Mouse (Mus musculus): ENCODE measurements around the gene Arhgef3.

Arhgef3 gene

DNA sequence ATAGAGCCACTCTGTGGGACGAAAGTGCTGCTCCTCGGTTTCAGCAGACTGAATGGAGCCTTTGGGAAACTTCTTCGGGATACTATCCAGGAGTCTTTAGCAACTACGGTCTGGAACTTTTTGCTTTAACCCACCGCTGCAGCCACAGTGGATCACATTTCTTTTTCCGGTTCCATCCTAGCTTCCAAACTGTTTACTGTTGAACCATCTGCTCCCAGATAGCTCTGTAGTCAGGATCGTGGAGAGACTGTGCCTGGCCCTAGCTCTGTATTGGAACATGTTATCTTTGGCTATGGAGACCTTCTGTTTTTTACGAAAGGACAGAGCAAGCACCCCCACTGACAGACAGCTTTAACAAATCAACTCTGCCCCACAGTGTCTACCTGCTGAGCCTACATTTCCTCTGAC lies 257.0 kb downstream of the Arhgef3 start:
- DNase-seq (ENCODE audit: low read depth, low spot score): peak; percentile 91

DNA sequence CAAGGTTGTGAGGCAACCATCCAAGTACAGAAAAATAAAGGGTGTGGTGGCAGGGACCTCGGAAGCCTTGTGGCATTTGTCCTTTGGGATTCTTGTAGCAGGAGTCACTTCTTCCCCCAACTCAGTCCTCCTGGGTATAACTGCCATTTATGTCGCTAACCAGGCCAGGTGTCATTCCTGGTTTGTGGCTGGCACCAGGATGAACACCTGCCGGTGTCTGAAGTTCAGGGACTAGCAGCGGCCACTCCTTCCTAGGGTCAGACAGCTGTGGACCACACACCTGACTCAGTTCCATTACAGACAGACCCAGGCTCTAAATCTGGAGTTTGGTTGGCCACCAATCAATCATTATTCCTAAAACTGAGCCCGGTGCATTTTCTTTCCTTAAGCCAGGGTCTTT lies 258.8 kb downstream of the Arhgef3 start:
- DNase-seq (ENCODE audit: low read depth, low spot score): no peak

DNA sequence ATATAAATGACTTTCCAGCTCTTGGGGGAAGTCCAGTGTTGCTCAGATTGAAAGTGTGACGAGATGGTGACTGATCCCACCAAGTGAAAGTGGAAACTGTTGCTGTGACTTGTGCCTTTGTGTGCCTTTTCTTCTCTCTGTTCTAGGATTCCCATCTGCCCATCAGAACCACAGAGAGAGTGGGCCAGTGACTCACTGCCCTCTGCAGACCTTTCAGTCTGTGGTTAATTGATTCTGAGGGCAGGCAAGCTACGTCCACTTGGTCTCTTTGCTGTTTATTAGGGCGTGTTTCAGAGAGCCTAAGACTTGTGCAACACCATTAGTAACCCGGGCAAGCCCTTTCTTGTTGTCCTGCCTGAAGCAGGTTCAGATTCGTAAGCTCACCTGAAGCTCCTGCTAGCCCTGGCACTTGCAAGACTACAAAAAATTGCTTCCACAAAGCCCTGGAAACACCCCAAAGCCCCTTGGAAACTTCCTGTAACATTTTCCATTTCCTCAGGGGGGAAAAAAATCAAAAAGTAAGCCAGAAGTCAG lies 261.5 kb downstream of the Arhgef3 start:
- no peak for DNase-seq (ENCODE audit: low read depth, low spot score)

DNA sequence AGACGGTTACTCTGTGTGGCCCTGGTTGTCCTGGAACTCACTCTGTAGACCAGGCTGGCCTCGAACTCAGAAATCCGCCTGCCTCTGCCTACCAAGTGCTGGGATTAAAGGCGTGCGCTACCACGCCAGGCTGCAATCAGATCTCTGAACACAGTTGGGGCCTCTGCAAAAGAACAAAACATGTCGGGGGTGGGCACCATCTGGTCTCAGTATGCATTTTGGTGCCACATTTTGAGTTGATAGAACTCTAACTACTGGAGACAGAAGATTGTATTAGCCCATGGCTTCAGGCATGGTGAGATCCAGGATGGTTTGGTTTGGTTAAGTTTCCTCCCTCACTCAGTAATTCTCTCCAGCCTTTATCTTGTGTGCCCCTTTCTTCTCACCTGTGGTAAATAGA lies 264.0 kb downstream of the Arhgef3 start:
- DNase-seq (ENCODE audit: low read depth, low spot score): no peak

DNA sequence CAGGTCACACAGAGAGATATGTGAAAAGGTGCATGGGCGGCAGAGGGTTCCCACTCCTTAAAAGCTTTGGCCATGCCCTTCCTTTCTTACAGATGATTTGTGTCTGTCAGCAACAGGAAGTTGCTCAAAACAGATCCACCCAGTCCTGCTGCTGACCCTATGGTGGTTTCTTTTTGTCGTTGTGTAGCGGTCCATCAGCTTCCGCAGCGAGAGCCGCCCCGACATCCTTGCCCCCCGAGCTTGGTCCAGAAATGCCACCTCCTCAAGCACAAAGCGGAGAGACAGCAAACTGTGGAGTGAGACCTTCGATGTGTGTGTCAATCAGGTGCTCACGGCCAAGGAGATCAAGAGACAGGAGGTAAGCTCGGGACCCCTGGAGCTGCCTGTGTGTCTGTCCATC lies 264.7 kb downstream of the Arhgef3 start:
- DNase-seq (ENCODE audit: low read depth, low spot score): no peak

DNA sequence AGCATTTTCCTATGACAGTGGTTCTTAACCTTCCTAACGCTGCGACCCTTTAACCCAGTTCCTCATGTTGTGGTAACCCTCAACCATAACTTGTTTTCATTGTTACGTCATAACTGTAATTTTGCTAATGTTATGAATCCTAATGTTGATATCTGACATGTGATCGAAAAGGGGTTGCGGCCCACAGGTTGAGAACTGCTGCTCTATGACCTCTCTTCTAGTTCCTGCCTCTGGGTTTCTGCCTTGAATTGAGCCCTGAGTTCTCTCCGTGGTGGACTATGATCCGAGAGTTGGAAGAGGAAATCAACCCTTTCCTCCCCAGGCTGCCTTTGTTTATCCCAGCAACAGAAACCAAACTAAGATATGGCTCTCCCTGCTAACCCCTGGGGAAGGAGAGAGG lies 266.8 kb downstream of the Arhgef3 start:
- DNase-seq (ENCODE audit: low read depth, low spot score): no peak

DNA sequence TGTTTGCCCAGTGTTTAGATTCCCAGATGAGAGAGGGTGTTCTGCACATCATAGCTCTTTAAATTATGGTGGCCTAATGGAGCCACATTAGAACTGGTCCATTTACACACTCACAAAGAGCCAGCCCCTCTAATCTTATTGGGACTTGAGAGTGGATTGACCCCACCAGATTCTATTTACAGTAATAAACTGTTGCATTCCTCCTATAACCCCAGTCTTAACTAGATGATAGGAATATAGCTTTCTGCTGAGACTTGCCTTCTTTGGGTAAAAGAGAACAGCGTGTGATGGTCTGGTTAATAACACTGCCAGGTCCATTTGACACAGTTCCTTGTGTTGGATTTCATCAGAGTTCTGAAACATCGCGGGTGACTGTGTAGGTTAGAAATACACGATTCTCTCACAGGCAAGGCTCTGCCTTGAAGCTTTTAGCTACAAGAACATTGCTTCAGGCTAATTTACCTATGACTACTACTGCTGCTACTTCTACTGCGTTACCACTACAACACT lies 268.7 kb downstream of the Arhgef3 start:
- no peak for DNase-seq (ENCODE audit: low read depth, low spot score)

DNA sequence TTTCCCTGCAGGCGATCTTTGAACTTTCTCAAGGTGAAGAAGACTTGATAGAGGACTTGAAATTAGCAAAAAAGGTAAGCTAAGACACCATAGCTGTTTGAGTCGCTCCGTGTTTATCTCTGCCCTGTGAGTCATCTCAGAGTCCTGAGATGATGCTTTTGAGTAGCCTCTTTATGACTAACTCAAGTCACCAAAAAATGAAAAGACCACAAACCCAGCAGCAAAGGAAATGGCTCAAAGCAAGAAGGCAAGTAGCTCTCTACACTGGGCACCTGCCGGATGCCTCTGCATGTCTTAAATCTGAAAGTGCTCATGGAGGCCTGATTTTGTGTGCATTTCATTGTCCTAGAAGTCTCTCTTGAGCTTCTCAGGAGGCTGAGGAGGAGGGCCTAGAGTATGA lies 269.4 kb downstream of the Arhgef3 start:
- no peak for DNase-seq (ENCODE audit: low read depth, low spot score)

DNA sequence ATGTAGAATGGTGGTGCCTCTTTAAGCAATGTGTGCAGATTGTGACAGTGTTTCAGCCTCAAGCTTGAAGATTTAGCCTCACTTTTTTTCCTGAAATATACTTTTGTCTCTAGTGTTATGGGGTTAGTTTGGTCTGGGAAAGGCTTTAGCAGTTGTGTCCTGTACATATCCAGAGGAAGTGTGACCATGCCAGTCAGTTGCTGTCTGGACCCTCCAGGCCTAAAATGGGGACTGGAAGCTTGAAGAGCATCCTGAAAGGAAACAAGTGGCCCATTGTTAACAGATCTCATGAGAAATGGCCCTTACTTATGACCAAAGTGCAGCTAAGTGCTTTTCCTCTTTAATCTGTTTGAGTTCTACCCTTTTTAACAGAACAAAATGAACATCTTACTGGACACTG lies 273.9 kb downstream of the Arhgef3 start:
- DNase-seq (ENCODE audit: low read depth, low spot score): no peak

DNA sequence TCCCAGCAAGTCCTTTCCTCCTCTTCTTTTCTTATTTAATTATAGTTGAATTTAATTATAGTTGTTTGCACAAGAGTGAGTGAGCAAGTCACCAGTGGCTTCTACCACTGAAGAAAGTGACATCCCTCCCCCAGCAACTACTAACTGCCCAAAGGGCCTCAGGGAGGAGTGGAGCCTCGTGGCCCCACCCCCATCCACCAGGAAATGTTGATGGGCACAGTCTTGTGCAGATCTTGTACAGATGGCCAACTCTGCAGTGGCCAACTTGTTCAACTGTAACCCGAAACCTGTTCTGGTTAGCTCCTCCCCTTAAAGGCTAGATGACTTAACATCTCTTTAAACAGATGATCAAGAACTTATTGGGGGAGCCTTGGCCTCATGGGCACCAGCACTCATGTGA lies 275.0 kb downstream of the Arhgef3 start:
- no peak for DNase-seq (ENCODE audit: low read depth, low spot score)

DNA sequence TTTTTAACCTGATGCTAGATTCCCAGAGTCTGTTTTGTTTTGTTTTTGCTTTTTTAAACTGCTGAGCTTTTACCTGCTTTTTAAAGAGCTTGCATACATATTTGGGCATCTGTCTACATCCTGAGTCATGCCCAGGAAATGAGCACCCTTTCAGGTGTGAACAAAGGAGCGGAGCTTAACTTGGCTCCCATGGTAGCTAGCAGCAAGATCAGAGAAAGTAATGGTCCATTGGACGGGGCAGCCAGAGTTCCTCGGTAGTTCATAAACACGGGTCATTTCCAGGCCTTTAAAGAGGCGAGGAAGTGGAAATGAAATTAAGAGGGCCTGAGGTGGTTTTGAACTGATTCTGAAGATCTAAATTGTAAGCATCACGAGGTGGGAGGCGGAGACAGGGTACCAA lies 276.0 kb downstream of the Arhgef3 start:
- no peak for DNase-seq (ENCODE audit: low read depth, low spot score)

DNA sequence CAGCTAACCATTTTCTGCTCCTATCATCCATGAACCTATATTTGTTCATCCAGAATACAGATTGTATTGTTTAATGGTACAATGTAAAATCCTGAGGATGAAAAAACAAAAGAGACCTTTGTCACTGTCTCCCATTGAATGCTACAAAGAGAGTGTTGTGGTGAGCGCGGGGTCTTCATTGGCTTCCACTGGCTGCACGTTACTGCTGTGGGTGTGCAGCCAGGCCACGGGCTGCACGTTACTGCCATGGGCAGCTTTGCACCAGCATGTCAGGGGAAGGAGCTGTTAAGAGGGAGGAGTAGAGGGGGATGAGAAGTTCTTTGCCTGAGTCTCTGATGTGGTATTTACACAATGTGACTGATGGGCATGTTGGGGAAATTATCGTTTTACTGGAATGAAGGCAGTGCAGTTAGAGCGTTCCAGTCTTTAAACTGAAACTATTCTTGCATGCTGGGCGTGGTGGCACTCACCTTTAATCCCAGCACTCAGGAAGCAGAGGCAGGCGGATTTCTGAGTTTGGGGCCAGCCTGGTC lies 277.1 kb downstream of the Arhgef3 start:
- DNase-seq (ENCODE audit: low read depth, low spot score): peak; percentile 68

DNA sequence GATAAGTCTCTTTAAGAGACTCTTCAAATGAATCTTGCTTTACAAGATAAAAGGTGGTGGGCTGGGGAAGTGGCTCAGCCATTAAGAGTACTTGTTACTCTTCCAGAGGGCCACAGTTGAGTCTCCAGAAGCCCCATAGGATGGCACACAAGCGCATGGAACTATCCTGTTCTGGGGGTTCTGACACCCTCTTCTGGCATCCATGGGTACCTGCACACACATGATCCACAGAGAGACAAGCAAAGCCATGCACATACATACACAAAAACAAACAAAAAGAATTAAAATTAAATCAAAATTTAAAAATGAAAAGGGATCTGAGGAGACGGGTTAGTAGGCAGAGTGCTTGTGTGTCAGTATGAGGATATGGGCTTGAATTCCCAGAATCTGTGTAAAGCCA lies 278.0 kb downstream of the Arhgef3 start:
- DNase-seq (ENCODE audit: low read depth, low spot score): peak; percentile 35

DNA sequence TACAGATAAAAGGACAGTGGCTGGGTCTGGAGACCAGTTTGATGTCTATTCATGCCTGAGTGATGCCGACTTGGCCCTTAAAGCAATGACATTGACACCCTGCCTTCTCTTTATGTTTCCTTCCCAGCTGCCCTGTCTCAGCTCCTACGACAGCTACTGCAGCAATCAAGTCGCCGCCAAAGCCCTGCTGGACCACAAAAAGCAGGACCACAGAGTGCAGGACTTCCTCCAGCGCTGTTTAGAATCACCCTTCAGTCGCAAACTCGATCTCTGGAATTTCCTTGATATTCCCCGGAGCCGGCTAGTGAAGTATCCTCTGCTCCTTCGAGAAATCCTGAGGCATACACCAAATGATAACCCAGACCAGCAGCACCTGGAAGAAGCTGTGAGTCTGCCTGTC lies 279.1 kb downstream of the Arhgef3 start:
- no peak for DNase-seq (ENCODE audit: low read depth, low spot score)

DNA sequence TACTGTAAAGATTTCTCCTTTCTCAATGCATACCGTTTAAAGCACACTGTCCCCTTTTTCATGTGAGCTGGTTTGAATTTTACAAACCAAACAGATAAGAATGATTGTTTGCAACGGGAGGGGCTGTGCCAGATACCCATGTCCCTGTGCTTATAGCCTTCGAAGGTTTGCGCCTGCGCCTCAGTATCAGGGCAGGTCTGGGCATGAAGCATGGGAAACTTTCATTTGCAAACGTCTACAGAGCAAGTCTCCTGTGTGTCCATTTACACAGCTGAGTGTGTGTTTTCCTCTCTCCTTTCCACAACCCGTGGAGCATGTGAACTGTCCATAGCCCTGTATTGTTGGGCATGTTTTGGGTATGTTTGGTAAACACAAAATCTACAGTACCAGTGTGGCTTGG lies 281.7 kb downstream of the Arhgef3 start:
- DNase-seq (ENCODE audit: low read depth, low spot score): no peak

DNA sequence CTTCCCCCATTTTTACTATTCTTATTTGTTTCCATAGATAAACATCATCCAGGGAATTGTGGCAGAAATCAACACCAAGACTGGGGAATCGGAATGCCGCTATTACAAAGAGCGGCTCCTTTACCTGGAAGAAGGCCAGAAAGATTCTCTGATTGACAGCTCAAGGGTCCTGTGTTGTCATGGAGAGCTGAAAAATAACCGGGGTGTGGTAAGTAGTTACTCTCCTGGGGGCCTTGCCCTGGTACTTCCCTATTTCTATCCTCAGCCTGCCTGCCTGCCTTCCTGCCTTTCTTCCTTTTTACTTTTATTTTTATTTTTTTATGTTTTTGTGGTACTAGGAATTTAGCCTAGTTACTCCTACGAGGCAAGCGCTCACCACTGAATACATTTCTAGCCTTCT lies 282.8 kb downstream of the Arhgef3 start:
- DNase-seq (ENCODE audit: low read depth, low spot score): no peak

DNA sequence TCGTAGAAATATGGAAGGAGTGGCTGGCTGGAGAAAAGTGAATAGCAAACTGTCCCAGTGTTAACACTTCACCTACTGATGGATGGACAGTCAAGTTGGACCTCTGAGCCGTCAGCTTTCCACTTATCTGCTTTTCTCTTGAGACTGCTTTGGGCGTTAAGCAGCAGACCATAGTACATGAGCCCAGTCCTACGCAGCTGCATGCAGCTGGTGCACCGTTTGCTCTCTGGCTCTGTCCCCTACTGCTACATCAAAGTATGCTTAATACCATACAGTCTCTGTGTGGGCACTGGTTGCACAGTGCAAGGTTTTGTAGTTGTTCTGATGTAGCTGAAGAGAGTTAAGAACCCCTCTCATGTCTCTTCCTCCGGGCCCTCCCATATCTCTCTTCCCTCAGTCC lies 285.8 kb downstream of the Arhgef3 start:
- DNase-seq (ENCODE audit: low read depth, low spot score): no peak

DNA sequence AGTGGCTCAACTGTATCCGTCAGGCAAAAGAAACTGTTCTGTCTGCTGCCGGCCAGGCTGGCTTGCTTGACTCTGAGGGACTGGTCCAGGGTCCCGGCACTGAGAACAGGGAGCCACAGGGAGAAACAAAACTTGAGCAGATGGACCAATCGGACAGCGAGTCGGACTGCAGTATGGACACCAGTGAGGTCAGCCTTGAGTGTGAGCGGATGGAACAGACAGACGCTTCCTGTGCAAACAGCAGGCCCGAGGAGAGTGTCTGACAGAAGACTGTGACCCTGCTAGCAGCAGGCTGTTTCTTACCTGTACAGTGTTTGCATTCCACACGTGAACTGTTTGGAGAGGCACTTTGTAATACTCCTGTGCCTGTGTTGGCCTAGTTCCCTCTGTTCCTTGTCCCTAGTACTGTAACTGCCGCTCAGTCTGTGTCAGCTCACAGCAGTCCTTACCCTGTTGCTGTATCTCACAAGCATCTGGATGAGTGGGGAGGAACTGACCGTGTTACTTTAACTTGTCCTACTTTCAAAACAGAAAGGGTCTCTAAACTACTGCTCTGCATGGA lies 287.1 kb downstream of the Arhgef3 start:
- no peak for DNase-seq (ENCODE audit: low read depth, low spot score)

DNA sequence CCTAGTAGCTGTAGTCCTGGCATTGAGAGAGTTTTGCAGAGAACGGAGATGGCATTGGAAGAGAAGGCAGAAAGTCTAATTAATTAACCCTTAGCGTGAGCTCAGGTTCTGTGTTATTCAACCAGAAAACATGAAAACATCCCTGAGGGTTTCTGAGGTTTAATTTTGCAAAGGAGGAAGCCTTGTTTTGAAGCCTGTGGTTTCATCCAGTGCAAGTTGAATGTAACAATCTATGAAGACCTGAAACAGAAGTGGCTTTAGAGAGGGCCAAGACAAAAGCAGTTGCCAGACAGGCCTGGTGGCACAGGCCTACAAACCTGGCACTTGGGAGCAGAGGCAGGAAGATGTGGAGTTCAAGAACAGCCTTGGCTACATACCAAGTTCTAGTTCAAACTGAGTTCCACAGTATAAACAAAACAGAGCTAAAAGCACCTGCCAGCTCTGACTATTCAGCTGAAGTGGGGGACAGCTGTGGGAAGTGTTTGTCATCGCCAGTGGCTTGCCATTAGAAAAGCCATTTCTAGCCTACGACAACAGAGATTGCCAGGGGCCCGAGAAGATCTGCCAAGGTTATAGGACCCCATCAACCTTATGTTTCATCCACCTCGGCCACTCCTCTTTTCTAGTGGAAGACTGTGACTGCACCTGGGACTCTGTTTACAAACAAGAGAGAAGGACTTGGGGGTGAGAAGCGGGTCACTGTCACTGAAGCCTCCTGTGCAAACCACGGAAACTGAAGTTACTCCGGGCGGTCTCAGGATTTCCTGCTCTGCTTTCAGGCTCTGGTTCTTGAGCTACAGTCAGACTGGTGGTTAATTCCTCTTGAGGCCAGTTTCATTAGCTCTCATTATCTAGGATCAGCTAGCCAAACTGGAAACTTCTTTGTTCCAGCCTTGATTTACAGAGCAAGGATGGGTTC lies 287.9 kb downstream of the Arhgef3 start:
- DNase-seq (ENCODE audit: low read depth, low spot score): no peak

DNA sequence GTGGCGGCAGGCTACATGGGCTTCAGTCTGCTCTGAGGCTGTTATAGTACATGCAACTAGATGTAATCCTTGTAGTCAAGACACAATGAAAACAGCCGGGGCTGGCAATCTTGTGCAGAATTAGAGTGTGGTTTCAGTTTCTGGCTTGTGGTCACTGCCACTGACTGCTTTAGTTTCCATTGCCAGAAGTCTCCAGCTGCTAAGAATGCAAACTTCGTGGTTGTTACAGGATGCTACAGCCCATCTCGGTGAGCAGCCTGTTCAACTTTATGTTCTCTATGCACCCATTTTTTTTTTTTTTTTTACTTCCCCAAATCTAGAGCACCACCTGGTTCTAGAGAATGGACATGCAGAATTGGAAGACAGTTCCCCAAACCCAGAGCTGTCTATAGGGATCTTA lies 290.8 kb downstream of the Arhgef3 start:
- no peak for DNase-seq (ENCODE audit: low read depth, low spot score)

DNA sequence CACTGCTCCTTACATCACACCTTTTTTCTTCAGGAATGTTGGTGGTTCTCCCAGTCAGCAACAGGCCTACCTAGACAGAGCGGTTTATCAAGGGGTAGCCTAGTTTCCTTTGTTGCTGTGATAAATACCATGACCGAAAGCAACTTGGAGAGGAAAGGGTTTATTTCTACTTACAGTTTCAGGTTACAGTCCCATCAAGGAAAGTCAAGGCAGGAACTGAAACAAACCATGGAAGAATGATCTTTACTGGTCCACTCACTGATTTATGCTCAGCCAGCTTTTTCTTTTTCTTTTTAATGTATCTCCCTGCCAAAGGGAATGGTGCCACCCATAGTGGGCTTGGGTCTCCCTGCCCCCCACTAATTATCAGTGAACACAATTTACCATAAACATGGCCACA lies 291.2 kb downstream of the Arhgef3 start:
- DNase-seq (ENCODE audit: low read depth, low spot score): no peak

DNA sequence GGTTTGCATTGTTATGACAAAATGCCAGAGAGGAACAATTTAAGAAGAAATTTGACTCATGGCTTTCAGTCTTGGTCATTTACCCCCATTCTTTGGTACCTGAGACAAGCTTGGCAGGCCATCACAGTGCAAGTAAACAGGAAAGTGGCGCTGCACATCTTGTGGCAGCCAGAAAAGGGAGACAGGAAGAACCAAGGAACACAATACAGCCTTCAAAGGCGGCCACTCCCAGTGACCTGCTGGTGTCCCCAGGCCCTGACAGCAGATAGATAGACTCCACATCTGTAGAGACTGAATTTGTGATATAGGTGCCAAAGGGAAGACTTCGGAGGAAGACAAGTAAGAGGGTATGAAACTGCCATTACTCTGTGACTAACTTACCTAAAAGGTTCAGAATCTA lies 293.5 kb downstream of the Arhgef3 start:
- DNase-seq (ENCODE audit: low read depth, low spot score): no peak

DNA sequence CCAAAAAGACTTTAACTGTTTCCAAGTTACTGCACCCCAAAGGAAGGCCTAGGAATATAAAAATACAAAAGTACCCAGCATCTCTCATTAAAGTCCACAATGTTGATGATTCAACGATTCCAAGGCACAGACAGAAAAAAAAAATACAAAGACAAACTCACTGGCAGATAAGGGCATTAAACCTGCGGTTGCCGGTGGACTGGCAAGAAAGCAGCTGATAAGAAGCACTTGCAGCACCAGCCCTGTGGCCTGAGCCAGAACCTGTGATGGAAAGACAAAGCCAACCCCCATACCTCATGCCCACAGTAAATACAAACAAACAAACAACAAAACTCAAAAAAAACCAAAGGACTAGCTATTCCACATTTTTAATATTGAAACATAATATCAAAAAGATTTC lies 295.0 kb downstream of the Arhgef3 start:
- no peak for DNase-seq (ENCODE audit: low read depth, low spot score)
